Mouse (Mus musculus): ENCODE measurements around the gene Daam1.

DNA sequence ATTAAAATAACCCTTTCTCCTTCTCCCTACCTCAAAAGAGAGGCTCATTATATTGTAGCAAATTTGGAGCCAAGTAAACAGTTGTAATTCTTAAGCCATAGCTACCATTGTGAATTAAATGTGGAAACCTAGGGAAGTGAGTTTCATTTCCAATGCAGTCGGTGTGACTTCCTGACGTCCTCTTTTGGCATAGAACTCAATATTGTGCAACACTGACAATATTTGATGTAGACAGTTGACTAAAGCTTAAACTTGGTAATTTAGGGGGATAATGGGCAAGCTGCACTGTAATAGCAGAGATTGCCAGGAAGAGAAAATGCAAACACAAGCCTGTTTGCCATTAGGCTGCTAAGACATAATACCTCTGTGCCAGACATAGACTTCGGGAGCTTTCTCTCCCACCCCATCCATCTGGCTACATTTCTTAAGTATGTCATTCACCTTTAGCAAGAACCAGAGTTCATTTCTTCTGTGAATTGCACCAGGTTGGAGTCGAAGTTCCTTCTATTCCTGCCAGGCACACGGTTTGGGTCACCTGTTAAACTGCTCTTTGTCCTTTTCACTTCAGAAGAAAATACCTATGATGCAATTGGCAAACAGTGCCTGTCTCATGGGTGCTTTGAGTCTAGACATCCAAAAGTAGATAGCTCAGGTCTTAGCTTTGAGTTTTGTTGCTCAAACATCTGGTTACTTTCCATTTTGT lies 5.2 kb downstream of the Daam1 start:
- no peak for TF ChIP-seq CTCF (IDR thresholded peaks at IDR 0.05; ENCODE audit: extremely low read depth, insufficient read depth, low read length)
- TF ChIP-seq POLR2A (IDR thresholded peaks at IDR 0.05; ENCODE audit: extremely low read depth, insufficient read depth, low read length) = no peak

All from cortical plate, adult 2 months (tissue).